Comparison of ENCODE assay signal across 31 mouse cellular contexts in genomic region chr1:20693634-20694313, GRCm38 (mm10). TPM values are rescaled to one million over a fixed set of nuclear protein-coding genes. Genes with fewer than 3 reads are reported as not detected.
A peak's percentile ranks its signal among the peaks of the same experiment; 100 is the strongest.
DNase-seq lines count a peak whose midpoint lies in the region; ATAC-seq and TF ChIP-seq lines count a peak whose summit lies in the region.
"Had no signal": no experiment of that assay in that cellular context is flagged by ENCODE, and none has a peak within 500 bp of the region (broad histone marks: within the 10 kb centered on the region; RNA-seq: fewer than 3 reads in every experiment).

No protein-coding gene starts in this region.

- dilution Hi-C loops in CH12.LX (cut with MboI; ENCODE audit: extremely low pct_ligation_motif_present, extremely low pct_unique_long_range_greater_than_20kb, low sequenced_read_pairs) = no loop called here

- TF ChIP-seq POLR2A in CH12.LX (IDR thresholded peaks at IDR 0.05; ENCODE audit: low read depth, low read length) = no peak

- TF ChIP-seq RAD21 in CH12.LX (IDR thresholded peaks at IDR 0.05; ENCODE audit: low read depth, low read length) = no peak

- no peaks in the 10 kb centered on the region for H3K36me3 ChIP-seq in CH12.LX (replicated peaks in 1 of 2; ENCODE audit: control insufficient read depth in 1 of 2, insufficient read depth in 1 of 2, low read length in 1 of 2)
- H3K36me3 ChIP-seq: embryonic facial prominence, embryonic 13.5 days; embryonic facial prominence, embryonic 15.5 days; forebrain, embryonic 10.5 days; forebrain, embryonic 12.5 days had no signal

- no peak for ATAC-seq in inflammation-experienced regulatory T-cells, adult 6 months
- ATAC-seq: CD4-positive, CD25-positive, alpha-beta regulatory T cell, adult 4 months; forebrain, embryonic 14.5 days; forebrain, embryonic 16.5 days had no signal

- in situ Hi-C loops in CH12.LX (cut with MboI; ENCODE audit: low pct_ligation_motif_present, low pct_unique_long_range_greater_than_20kb, low sequenced_read_pairs) = no loop called here

- no peaks in the 10 kb centered on the region for H3K27me3 ChIP-seq in CH12.LX (replicated peaks)
- H3K27me3 ChIP-seq: embryonic facial prominence, embryonic 13.5 days; embryonic facial prominence, embryonic 15.5 days; forebrain, embryonic 12.5 days had no signal

- no peak overlapping the region for H3K4me2 ChIP-seq in CH12.LX (ENCODE audit: insufficient read depth, low read depth, poor library complexity, severe bottlenecking)
- H3K4me2 ChIP-seq: embryonic facial prominence, embryonic 13.5 days; embryonic facial prominence, embryonic 15.5 days; forebrain, embryonic 12.5 days had no signal

- intact Hi-C loops in heart, postnatal 36 days (cut with DNase I) = no loop called here

- peak; percentile 69 for TF ChIP-seq EP300 in CH12.LX (IDR thresholded peaks at IDR 0.05; ENCODE audit: low read length)

- H3K9me3 ChIP-seq in CH12.LX (replicated peaks; ENCODE audit: low read length) = no peaks in the 10 kb centered on the region
- H3K9me3 ChIP-seq: embryonic facial prominence, embryonic 13.5 days; embryonic facial prominence, embryonic 15.5 days; forebrain, embryonic 10.5 days; forebrain, embryonic 12.5 days had no signal

- no peaks in the 10 kb centered on the region for H3K79me2 ChIP-seq in CH12.LX (replicated peaks; ENCODE audit: control insufficient read depth, extremely low read depth, insufficient read depth, poor library complexity, severe bottlenecking)

- no peak overlapping the region for H3K27ac ChIP-seq in CH12.LX (ENCODE audit: insufficient read depth, low read depth)
- H3K27ac ChIP-seq: embryonic facial prominence, embryonic 13.5 days; embryonic facial prominence, embryonic 15.5 days; forebrain, embryonic 10.5 days; forebrain, embryonic 12.5 days had no signal

- no peak overlapping the region for H3K4me3 ChIP-seq in CH12.LX (replicated peaks in 1 of 3; ENCODE audit: low read depth in 2 of 3, low read length in 2 of 3, poor library complexity in 1 of 3)
- H3K4me3 ChIP-seq: embryonic facial prominence, embryonic 13.5 days; embryonic facial prominence, embryonic 15.5 days; erythroblast, embryonic 14.5 days; forebrain, embryonic 10.5 days; forebrain, embryonic 12.5 days had no signal

- peaks cover 2 to 13% of the 10 kb centered on the region in 2 experiments for H3K4me1 ChIP-seq in CH12.LX (ENCODE audit: control insufficient read depth in 1 of 2, insufficient read depth in 2 of 2)
- H3K4me1 ChIP-seq: embryonic facial prominence, embryonic 13.5 days; embryonic facial prominence, embryonic 15.5 days; forebrain, embryonic 10.5 days; forebrain, embryonic 12.5 days had no signal

- H3K9ac ChIP-seq in CH12.LX (ENCODE audit: insufficient read depth, low read depth) = no peak overlapping the region
- H3K9ac ChIP-seq: embryonic facial prominence, embryonic 13.5 days; embryonic facial prominence, embryonic 15.5 days; forebrain, embryonic 12.5 days had no signal

- DNase-seq in heart, adult 11 months = peak; percentile 42
- DNase-seq in heart, postnatal 36 days = no peak
- peak; percentile 1 for DNase-seq in testis, postnatal 10 days (ENCODE audit: low spot score)
- DNase-seq in testis, postnatal 14 days (ENCODE audit: low spot score) = no peak
- DNase-seq in CH12.LX (ENCODE audit: extremely low read depth) = peak; percentile 55
- DNase-seq: adrenal gland, adult 2 months; adrenal gland, postnatal 10 days; adrenal gland, postnatal 25 days; B cell, adult 2 months; cerebellum, adult 11 months; cerebellum, adult 18-20 months; cerebellum, adult 8-10 months; cerebellum, adult 9-11 months; cerebellum, postnatal 14 days; cerebellum, postnatal 36 days; embryo, embryonic 11 days had no signal

- TF ChIP-seq CTCF in CH12.LX (conservative IDR thresholded peaks at IDR 0.05 in 1 of 2, IDR thresholded peaks at IDR 0.05 in 1 of 2; ENCODE audit: low read depth in 2 of 2, low read length in 2 of 2) = no peak

TF ChIP-seq in CH12.LX, 34 proteins besides CTCF, POLR2A, EP300 and RAD21:
- TF ChIP-seq KAT2A (IDR thresholded peaks at IDR 0.05; ENCODE audit: insufficient replicate concordance, low read length) (no peak), MAZ (IDR thresholded peaks at IDR 0.05; ENCODE audit: low read depth, low read length) (no peak), ZMIZ1 (IDR thresholded peaks at IDR 0.05; ENCODE audit: low read depth, low read length) (no peak), SMC3 (IDR thresholded peaks at IDR 0.05; ENCODE audit: low read depth, low read length) (no peak), MEF2A (IDR thresholded peaks at IDR 0.05; ENCODE audit: borderline replicate concordance, low read depth, low read length) (peak; percentile 39; the same call in 1 of the 2 replicates), UBTF (IDR thresholded peaks at IDR 0.05; ENCODE audit: low read depth, low read length) (no peak), MXI1 (IDR thresholded peaks at IDR 0.05; ENCODE audit: low read depth, low read length) (no peak), GABPA (IDR thresholded peaks at IDR 0.05; ENCODE audit: insufficient replicate concordance, low read depth, low read length) (no peak), JUND (conservative IDR thresholded peaks at IDR 0.05; ENCODE audit: low read depth, low read length) (peak; percentile 56), NRF1 (IDR thresholded peaks at IDR 0.05; ENCODE audit: low read depth, low read length) (no peak), ZKSCAN1 (IDR thresholded peaks at IDR 0.05; ENCODE audit: borderline replicate concordance, low read depth, low read length) (no peak), CHD2 (IDR thresholded peaks at IDR 0.05; ENCODE audit: low read length) (no peak), TCF12 (IDR thresholded peaks at IDR 0.05; ENCODE audit: low read depth, low read length) (peak; percentile 37; the same call in 1 of the 2 replicates), ZNF384 (IDR thresholded peaks at IDR 0.05; ENCODE audit: low read depth, low read length) (peak; percentile 94), CHD1 (IDR thresholded peaks at IDR 0.05; ENCODE audit: low read depth, low read length) (no peak), BHLHE40 (IDR thresholded peaks at IDR 0.05; ENCODE audit: low read depth, low read length) (0 out of 2 replicates have a peak, but pooled peaks have one; percentile 6), MYC (IDR thresholded peaks at IDR 0.05; ENCODE audit: low read depth, low read length) (no peak), JUN (IDR thresholded peaks at IDR 0.05; ENCODE audit: insufficient read depth, low read depth, low read length) (peak; percentile 37), MAFK (IDR thresholded peaks at IDR 0.05; ENCODE audit: insufficient replicate concordance, low read length) (no peak), E2F4 (IDR thresholded peaks at IDR 0.05; ENCODE audit: insufficient replicate concordance, low read depth, low read length) (no peak), TBP (conservative IDR thresholded peaks at IDR 0.05; ENCODE audit: low read depth, low read length) (no peak), POLR2AphosphoS2 (IDR thresholded peaks at IDR 0.05; ENCODE audit: low read depth, low read length) (no peak), IRF4 (IDR thresholded peaks at IDR 0.05; ENCODE audit: low read depth, low read length) (peak; percentile 81), ELF1 (IDR thresholded peaks at IDR 0.05; ENCODE audit: low read depth, low read length) (no peak), ZC3H11A (IDR thresholded peaks at IDR 0.05; ENCODE audit: low read depth, low read length) (no peak), NELFE (IDR thresholded peaks at IDR 0.05; ENCODE audit: low read depth, low read length) (no peak), RCOR1 (conservative IDR thresholded peaks at IDR 0.05; ENCODE audit: low read depth, low read length) (no peak; the same call in 1 of the 2 replicates), USF1 (IDR thresholded peaks at IDR 0.05; ENCODE audit: low read depth, low read length) (no peak), USF2 (conservative IDR thresholded peaks at IDR 0.05; ENCODE audit: low read depth, low read length) (no peak), ETS1 (conservative IDR thresholded peaks at IDR 0.05; ENCODE audit: low read depth, low read length) (peak; percentile 35), HCFC1 (IDR thresholded peaks at IDR 0.05; ENCODE audit: low read depth, low read length) (no peak), MAX (IDR thresholded peaks at IDR 0.05; ENCODE audit: low read length) (no peak), PAX5 (IDR thresholded peaks at IDR 0.05; ENCODE audit: low read length) (no peak), SIN3A (IDR thresholded peaks at IDR 0.05; ENCODE audit: low read length) (no peak)
TF ChIP-seq in CH12.LX: peak in this region for 8.

RNA-seq across cellular contexts. Expression of gene Il17a, which starts 36.9 kb away (rescaled TPM):
- total RNA-seq in heart, postnatal 36 days (2021) = not detected
- total RNA-seq in CH12.LX (2012; rRNA removed) (0.13 TPM in 1 of 2 replicates, not detected in the other), CH12.LX (2014; rRNA removed) (0.39 TPM in 1 of 2 replicates, not detected in the other)
- not detected in 2 replicates for polyA plus RNA-seq in CH12.LX (2012; ENCODE audit: insufficient read length, low read depth)
- under 1 TPM in 1 of 3 experiments, not detected in 2; 0.30 TPM for polyA plus RNA-seq in inflammation-experienced regulatory T-cells, adult 6 months (2017; shearing (Covaris generic))
- total RNA-seq: adrenal gland, adult 2 months; adrenal gland, postnatal 10 days; adrenal gland, postnatal 25 days; adrenal gland, postnatal 4 days; common myeloid progenitor, adult 5-6 weeks; ES-E14; MEL had no signal
- polyA plus RNA-seq: adrenal gland, adult 2 months; brain, embryonic 14.5 days; CD4-positive, CD25-positive, alpha-beta regulatory T cell, adult 4 months; embryonic facial prominence, embryonic 11.5 days; embryonic facial prominence, embryonic 13.5 days; embryonic facial prominence, embryonic 15.5 days; erythroblast, embryonic 14.5 days; forebrain, embryonic 10.5 days; forebrain, embryonic 12.5 days; forebrain, embryonic 14.5 days; forebrain, embryonic 16.5 days had no signal

Comparison
In these comparisons a context has a peak if more than half of its experiments do, and no peak if none do; other contexts are left out.
1. DNase-seq: peak in heart, adult 11 months (single experiment), testis, postnatal 10 days (single experiment) and CH12.LX (single experiment); none in heart, postnatal 36 days (0 of 2) and testis, postnatal 14 days (single experiment).